Mouse (Mus musculus): ENCODE data around the gene Zdhhc14.

DNA sequence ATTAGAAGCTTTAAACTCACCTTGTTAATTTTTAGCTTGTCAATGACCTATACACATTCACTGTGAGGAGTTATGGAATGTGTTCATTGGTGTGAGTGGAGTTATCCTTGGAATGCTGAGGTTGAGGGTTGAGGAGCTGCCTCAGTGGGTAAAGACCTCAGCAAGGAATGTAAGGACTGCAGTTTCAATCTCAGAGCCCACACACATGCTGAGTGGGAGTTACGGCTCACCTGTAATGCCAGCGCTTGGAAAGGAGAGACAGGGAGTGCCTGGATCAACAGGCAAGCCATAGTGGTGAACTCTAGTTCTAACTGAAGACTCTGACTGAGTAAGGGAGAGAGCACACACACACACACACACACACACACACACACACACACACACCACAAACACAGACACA lies 28.4 kb upstream of the Zdhhc14 start:
- TF ChIP-seq CTCF (IDR thresholded peaks at IDR 0.05; ENCODE audit: low read depth) (no peak), EP300 (IDR thresholded peaks at IDR 0.05; ENCODE audit: low read depth) (no peak)
